Mouse (Mus musculus) erythroblast, embryonic 14.5 days (primary cell): ENCODE measurements around the gene Znrf1.

Experiments
- GATA1 ChIP-seq: IDR thresholded peaks from 2 replicates; pipeline ENCODE4 v1.6.1; 2012; ENCODE audit warnings: low read length, inconsistent platforms, mixed read lengths
- TAL1 ChIP-seq: IDR thresholded peaks from 3 replicates; pipeline ENCODE4 v1.6.1; 2012; ENCODE audit warnings: low read length, inconsistent platforms, mixed read lengths

GRCm38 (mm10) chr8:111604986-111605385, 69.1 kb downstream of the Znrf1 start:
- TF ChIP-seq GATA1 (no peak), TAL1 (no peak)
